Mouse (Mus musculus): ENCODE results near the gene Ncor2. TPM values are rescaled to one million over a fixed set of nuclear protein-coding genes. Genes with fewer than 3 reads are reported as not detected.
A peak's percentile ranks its signal among the peaks of the same experiment; 100 is the strongest.

Ncor2 gene
- polyA plus RNA-seq, 1 experiment: 74.6 TPM

DNA sequence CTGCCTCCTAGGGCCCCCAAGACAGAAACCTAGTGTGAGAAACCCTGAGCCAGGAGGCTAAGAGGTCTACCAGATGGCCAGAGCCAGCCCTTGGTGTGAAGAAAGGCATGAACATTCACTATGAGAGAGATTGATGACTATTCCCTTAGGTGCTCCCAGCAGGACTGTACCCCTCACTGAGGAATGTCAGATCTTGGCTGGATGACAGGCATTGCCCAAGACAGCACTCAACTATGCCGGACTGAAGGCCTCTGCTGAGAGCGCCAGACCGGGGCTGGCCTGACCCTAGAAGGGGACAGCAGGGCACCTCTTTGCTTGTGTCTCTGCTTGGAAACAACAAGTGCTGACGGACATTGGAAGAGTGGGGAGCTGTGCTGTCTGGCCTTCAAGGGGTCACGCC lies 159.9 kb downstream of the Ncor2 start:
- Histone ChIP-seq H3K4me3 (ENCODE audit: insufficient read depth, low read length) (no peak overlapping the region), H3K4me1 (ENCODE audit: control insufficient read depth, insufficient read depth, low read length) (no peaks in the 10 kb centered on the region), H3K27ac (ENCODE audit: insufficient read depth, low read length) (no peak overlapping the region)
- TF ChIP-seq CTCF (IDR thresholded peaks at IDR 0.05; ENCODE audit: extremely low read depth, insufficient read depth, low read length): no peak
- TF ChIP-seq POLR2A (IDR thresholded peaks at IDR 0.05; ENCODE audit: extremely low read depth, insufficient read depth, low read length): no peak

DNA sequence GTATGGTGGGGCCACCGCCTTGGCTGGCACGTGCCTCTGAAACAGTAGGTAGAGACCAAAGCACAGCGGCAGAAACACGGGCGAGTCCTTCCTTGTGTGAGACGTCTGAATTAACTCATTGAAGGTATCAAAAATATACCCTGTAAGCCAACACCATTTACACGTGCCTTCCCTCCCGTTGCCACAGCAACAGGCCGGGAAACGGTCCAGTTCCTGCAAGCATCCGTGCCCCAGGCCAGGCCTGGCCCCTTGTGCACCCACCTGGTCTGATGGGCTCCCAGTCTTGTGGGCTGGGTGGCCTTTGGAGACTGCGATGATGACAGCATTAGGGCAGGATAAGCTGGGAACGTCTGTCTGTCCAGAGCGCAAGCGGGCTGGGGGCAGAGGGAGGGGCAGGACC lies 161.7 kb downstream of the Ncor2 start:
- TF ChIP-seq CTCF (IDR thresholded peaks at IDR 0.05; ENCODE audit: extremely low read depth, insufficient read depth, low read length): no peak
- no peak overlapping the region for H3K4me3 ChIP-seq (ENCODE audit: insufficient read depth, low read length)
- H3K27ac ChIP-seq (ENCODE audit: insufficient read depth, low read length): no peak overlapping the region
- H3K4me1 ChIP-seq (ENCODE audit: control insufficient read depth, insufficient read depth, low read length): no peaks in the 10 kb centered on the region

DNA sequence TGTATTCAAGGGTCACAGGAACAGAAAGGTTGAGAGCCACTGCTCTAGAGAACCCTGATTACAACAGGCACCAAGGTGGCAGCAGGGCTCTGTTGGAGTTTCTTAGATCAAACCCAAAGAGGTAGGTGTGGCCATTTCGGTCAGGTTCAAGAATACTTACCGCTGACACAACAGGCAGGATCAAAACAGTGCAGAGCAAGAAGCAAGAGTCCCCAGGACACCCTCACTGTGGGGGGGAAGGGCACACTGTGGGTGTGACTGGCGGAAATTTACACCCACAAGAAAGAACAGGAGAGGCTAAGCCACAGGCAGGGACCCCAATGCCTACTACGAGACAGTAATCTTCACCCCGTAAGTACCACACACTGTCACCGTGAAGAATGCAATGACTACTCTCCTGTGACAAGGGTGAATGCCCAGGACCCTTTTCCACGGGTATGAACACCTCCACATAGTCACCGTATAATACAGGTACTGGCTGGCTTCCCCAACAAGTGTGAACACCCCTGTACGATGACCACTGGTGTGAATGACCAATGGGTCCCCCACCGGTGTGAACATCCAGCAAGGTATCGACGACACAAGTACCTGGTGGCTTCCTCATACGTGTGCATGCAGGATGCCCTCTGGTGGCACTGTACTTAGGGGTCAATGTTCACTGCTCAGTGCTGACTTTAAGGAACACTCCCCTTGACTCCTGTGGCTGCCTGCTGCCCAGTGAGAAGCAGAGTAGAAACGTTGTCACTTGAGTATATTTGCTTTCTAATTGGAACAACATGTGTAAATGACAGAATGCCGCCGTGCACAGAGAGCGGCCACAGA lies 162.4 kb downstream of the Ncor2 start:
- no peak overlapping the region for H3K27ac ChIP-seq (ENCODE audit: insufficient read depth, low read length)
- TF ChIP-seq POLR2A (IDR thresholded peaks at IDR 0.05; ENCODE audit: extremely low read depth, insufficient read depth, low read length) (no peak), CTCF (IDR thresholded peaks at IDR 0.05; ENCODE audit: extremely low read depth, insufficient read depth, low read length) (no peak)

DNA sequence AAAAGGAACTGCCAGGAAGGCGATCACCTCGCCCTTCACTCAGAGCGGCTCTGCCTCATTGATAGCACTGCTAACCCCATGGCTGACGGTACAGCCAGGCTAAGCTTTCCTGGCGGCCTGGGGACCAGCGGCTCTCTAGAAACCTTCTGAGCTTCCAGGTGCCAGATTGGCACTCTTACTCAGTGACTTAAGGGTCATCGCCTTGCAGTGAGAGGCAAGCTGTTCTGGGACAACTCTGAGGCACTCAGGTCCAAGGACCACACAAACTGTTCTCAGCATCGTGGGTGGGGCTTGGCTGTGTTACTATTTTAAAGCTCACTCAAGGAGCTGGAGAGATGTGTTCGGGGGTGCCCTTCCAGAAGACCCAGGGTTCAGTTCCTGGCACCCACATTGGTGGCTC lies 163.4 kb downstream of the Ncor2 start:
- no peak for TF ChIP-seq CTCF (IDR thresholded peaks at IDR 0.05; ENCODE audit: extremely low read depth, insufficient read depth, low read length)
- TF ChIP-seq POLR2A (IDR thresholded peaks at IDR 0.05; ENCODE audit: extremely low read depth, insufficient read depth, low read length): no peak
- no peak overlapping the region for H3K27ac ChIP-seq (ENCODE audit: insufficient read depth, low read length)
- H3K4me1 ChIP-seq (ENCODE audit: control insufficient read depth, insufficient read depth, low read length): no peaks in the 10 kb centered on the region
- H3K4me3 ChIP-seq (ENCODE audit: insufficient read depth, low read length): no peak overlapping the region

More for the DNA sequence above, 162.4 kb downstream of the Ncor2 start:
- Histone ChIP-seq H3K4me3 (ENCODE audit: insufficient read depth, low read length) (no peak overlapping the region), H3K4me1 (ENCODE audit: control insufficient read depth, insufficient read depth, low read length) (no peaks in the 10 kb centered on the region)

DNA sequence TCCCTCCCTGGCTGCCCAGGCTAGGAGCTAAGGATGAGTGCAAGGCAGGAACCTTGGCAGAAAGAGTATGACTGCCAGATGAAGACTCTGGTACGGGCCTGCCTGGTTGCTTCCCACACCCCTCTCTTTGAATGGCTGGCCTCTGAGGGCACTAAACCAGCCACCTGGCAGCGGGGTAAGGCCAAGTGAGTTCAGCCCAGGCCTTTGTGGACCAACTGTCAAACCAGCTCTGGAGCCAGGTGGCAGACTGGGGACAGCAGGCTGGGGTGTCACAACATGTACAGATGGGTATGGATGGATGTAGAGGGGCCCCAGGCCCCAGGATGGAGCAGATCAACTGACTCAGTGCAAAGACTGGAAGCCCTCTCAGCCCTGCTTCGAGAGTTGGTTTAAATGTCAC lies 164.0 kb downstream of the Ncor2 start:
- Histone ChIP-seq H3K27ac (ENCODE audit: insufficient read depth, low read length) (no peak overlapping the region), H3K4me1 (ENCODE audit: control insufficient read depth, insufficient read depth, low read length) (no peaks in the 10 kb centered on the region), H3K4me3 (ENCODE audit: insufficient read depth, low read length) (no peak overlapping the region)
- TF ChIP-seq POLR2A (IDR thresholded peaks at IDR 0.05; ENCODE audit: extremely low read depth, insufficient read depth, low read length) (no peak), CTCF (IDR thresholded peaks at IDR 0.05; ENCODE audit: extremely low read depth, insufficient read depth, low read length) (no peak)

DNA sequence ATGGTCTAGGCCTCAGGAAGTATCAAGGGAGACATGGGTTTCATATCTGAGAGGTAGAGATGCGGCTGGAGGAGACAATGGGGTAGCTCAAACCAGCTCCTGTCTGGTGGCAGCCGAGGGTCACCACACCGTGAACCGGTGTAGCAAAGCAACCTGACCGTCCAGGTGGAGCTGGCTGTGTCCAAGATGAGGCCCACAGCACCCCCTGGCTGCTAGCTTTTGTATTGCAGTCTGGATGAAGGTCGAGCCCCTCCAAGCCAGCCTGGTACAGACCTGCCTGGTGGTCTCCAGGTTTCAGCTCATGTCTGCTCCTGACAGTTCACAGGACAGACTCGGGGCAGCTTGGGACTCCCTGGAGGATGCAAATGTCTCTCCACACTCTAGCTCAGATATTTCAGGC lies 164.5 kb downstream of the Ncor2 start:
- TF ChIP-seq CTCF (IDR thresholded peaks at IDR 0.05; ENCODE audit: extremely low read depth, insufficient read depth, low read length) (peak; percentile 70), POLR2A (IDR thresholded peaks at IDR 0.05; ENCODE audit: extremely low read depth, insufficient read depth, low read length) (no peak)
- Histone ChIP-seq H3K27ac (ENCODE audit: insufficient read depth, low read length) (no peak overlapping the region), H3K4me3 (ENCODE audit: insufficient read depth, low read length) (no peak overlapping the region), H3K4me1 (ENCODE audit: control insufficient read depth, insufficient read depth, low read length) (no peaks in the 10 kb centered on the region)

DNA sequence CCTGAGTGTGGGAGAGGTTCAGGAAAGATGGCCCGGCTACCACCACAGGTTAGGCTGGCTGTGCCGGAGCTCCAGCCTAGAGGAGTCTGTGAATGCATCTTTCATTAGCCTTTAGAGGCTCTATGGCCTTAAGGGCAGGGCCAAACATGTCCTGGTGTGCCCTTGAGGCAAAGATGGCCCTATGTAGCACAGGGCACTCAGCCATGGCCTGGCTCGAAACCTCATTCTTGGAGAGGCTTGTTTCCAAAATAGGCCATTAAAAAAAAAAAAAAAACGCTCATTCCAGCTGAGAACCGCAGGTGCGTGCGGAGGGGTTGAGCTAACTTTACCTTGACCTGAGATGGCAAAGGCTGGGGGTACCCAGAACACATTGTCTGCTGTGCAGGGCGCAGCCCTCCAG lies 167.4 kb downstream of the Ncor2 start:
- no peak overlapping the region for H3K4me3 ChIP-seq (ENCODE audit: insufficient read depth, low read length)
- H3K4me1 ChIP-seq (ENCODE audit: control insufficient read depth, insufficient read depth, low read length): no peaks in the 10 kb centered on the region
- TF ChIP-seq POLR2A (IDR thresholded peaks at IDR 0.05; ENCODE audit: extremely low read depth, insufficient read depth, low read length) (no peak), CTCF (IDR thresholded peaks at IDR 0.05; ENCODE audit: extremely low read depth, insufficient read depth, low read length) (no peak)
- no peak overlapping the region for H3K27ac ChIP-seq (ENCODE audit: insufficient read depth, low read length)

DNA sequence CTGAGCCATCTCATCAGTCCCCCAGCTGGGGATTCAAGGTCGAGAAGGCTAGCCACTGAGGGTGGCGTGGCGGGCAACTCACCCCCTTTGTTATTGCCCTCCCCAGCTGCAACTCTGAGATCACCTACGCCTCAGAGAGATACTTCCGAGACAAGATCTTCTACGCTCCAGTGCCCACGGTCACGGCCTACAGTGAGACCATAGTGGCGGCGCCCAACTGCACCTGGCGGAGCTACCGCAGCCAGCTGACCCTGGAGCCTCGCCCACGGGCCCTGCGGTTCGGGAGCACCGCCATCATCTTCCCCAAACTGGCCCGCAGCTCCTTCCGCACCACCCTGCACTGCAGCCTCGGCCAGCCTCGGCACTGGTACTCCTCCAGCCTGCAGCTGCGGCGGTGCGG lies 167.9 kb downstream of the Ncor2 start:
- no peak overlapping the region for H3K4me3 ChIP-seq (ENCODE audit: insufficient read depth, low read length)
- H3K27ac ChIP-seq (ENCODE audit: insufficient read depth, low read length): no peak overlapping the region
- TF ChIP-seq CTCF (IDR thresholded peaks at IDR 0.05; ENCODE audit: extremely low read depth, insufficient read depth, low read length) (no peak), POLR2A (IDR thresholded peaks at IDR 0.05; ENCODE audit: extremely low read depth, insufficient read depth, low read length) (no peak)
- no peaks in the 10 kb centered on the region for H3K4me1 ChIP-seq (ENCODE audit: control insufficient read depth, insufficient read depth, low read length)

DNA sequence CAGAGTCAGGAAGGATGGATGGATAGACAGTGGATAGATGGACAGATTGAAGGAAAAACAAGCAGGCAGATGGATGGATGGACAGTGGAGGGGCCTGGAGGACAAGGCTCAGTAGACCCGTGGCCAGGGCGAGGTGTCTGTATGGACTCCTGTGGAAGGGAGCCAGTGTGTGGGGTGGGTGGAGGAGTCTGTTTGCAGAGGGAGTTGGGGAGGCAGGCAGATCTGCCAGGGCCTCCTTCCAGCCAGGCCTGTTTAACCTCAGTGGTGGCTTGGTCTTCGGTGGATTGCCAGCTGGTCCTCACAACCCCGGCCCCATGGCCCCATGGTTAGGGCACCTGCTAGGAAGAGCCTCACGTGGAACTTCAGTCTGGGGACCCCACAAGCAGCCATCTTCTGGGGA lies 172.1 kb downstream of the Ncor2 start:
- H3K4me1 ChIP-seq (ENCODE audit: control insufficient read depth, insufficient read depth, low read length): no peaks in the 10 kb centered on the region
- H3K27ac ChIP-seq (ENCODE audit: insufficient read depth, low read length): no peak overlapping the region

DNA sequence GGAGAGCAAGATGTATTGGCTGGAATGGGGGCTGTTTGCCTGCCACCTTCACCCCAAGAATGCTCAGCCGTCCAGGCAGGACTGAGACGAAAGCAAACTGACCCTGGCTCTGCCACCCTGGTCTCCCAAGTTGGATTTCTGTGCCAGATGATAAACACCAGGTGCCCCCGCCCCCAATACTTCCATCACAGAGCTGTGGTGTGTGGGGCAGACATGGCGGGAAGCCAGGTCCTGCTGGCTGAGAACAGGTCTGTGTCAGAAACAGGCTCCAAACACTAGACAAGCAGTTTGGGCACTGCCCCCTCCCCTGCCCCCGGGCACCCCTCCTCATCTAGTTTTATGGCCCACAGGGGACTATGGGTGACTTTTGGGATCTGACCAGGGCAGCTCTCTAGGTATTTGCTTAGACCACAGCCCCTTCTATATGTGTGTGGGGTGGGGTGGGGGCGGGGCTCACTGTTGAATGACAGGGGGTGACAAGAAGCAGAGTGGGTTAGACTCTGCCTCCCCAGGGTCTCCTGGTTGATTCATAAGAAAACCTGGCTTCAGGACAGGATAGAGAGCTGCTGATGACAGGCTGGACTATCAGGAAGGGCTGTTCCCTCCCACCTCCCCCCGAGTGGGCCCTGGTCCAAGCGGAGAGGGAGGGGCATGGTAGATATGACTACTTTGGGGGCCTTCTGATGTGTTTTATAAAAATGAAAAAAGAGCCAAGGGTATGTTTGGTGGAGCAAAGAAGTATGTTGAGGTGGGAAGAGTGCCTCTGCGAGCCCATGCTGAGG lies 173.0 kb downstream of the Ncor2 start:
- H3K4me3 ChIP-seq (ENCODE audit: insufficient read depth, low read length): no peak overlapping the region
- no peak overlapping the region for H3K27ac ChIP-seq (ENCODE audit: insufficient read depth, low read length)
- no peak for TF ChIP-seq POLR2A (IDR thresholded peaks at IDR 0.05; ENCODE audit: extremely low read depth, insufficient read depth, low read length)
- no peak for TF ChIP-seq CTCF (IDR thresholded peaks at IDR 0.05; ENCODE audit: extremely low read depth, insufficient read depth, low read length)
- no peaks in the 10 kb centered on the region for H3K4me1 ChIP-seq (ENCODE audit: control insufficient read depth, insufficient read depth, low read length)

More for the DNA sequence above, 172.1 kb downstream of the Ncor2 start:
- no peak for TF ChIP-seq POLR2A (IDR thresholded peaks at IDR 0.05; ENCODE audit: extremely low read depth, insufficient read depth, low read length)
- no peak for TF ChIP-seq CTCF (IDR thresholded peaks at IDR 0.05; ENCODE audit: extremely low read depth, insufficient read depth, low read length)
- no peak overlapping the region for H3K4me3 ChIP-seq (ENCODE audit: insufficient read depth, low read length)

Measured in cortical plate, adult 2 months (tissue).